Mouse (Mus musculus): ENCODE data around the gene Rras.

DNA sequence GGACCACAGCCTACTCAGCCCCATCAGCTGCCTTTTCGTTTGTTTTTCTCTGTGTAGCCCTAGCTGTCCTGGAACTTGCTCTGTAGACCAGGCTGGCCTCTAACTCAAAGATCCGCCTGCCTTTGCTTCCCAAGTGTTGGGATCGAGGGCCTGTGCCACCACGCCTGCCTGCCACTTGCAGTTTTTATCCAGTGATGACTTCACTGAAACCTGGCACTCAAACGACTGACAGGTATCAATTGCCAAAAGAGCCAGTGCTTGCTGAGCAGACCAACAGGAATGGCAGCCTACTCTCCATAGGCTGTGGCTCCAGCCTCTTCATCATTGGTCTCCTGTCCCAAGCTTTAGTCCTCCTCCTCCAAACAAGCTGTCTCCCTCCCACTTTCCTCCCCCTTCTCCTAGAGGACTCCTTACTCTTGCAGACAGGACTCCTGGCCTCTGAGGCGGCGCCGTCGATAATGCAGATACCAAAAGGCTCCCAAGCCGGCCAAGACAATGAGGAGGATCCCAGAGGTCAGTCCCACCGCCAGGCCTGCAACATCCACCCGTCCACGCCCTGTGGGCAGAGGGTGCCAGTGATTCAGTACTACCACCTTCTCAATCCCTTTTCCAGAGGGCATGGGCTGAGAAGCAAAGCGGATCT is 38.7 kb downstream of the Rras start:
- TF ChIP-seq EP300 (IDR thresholded peaks at IDR 0.05; ENCODE audit: low read depth) (no peak), CTCF (IDR thresholded peaks at IDR 0.05; ENCODE audit: low read depth) (no peak)

All from liver, embryonic 14.5 days (tissue).